Mouse (Mus musculus): ENCODE data around the gene Ifnlr1. TPM values are rescaled to one million over a fixed set of nuclear protein-coding genes. Genes with fewer than 3 reads are reported as not detected.

Ifnlr1 gene
- polyA plus RNA-seq, 1 experiment = 3.8 TPM

DNA sequence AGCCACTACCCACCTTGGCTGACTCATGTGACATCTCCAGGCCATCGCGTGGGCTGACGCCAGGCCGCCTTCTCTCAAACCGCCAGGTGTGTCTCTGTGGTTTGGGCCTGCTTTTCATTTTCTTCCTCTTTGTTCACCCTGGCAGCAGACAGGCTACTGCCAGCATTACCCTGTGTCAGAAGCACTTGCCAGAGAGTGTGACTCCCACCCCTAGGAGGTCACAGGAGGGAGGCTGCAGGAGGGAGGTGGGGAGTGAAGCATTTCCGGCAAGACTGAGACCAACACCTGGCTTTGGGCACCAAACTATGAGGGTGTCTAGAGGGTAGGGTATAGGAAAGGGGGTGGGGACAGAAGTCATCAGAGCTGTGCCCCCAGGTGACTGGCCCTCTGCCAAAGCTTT, 21.4 kb upstream of the Ifnlr1 start:
- Histone ChIP-seq H3K4me3 (ENCODE audit: low read depth, low read length) (no peak overlapping the region), H3K9ac (ENCODE audit: low read depth, poor library complexity, severe bottlenecking) (no peak overlapping the region), H3K4me1 (ENCODE audit: control insufficient read depth, insufficient read depth, low read length) (peaks cover 8% of the 10 kb centered on the region), H3K27me3 (ENCODE audit: control insufficient read depth, insufficient read depth, low read length, poor library complexity, severe bottlenecking) (no peaks in the 10 kb centered on the region), H3K9me3 (replicated peaks; ENCODE audit: control insufficient read depth, insufficient read depth, low read length, poor library complexity, severe bottlenecking) (no peaks in the 10 kb centered on the region), H3K27ac (ENCODE audit: insufficient read depth, low read length) (no peak overlapping the region), H3K36me3 (ENCODE audit: control insufficient read depth, insufficient read depth, low read length, poor library complexity, severe bottlenecking) (no peaks in the 10 kb centered on the region)
- TF ChIP-seq CTCF (IDR thresholded peaks at IDR 0.05; ENCODE audit: low read depth, low read length) (no peak), POLR2A (IDR thresholded peaks at IDR 0.05; ENCODE audit: insufficient read depth, low read length) (no peak), EP300 (IDR thresholded peaks at IDR 0.05; ENCODE audit: insufficient read depth, low read depth, low read length) (no peak)

DNA sequence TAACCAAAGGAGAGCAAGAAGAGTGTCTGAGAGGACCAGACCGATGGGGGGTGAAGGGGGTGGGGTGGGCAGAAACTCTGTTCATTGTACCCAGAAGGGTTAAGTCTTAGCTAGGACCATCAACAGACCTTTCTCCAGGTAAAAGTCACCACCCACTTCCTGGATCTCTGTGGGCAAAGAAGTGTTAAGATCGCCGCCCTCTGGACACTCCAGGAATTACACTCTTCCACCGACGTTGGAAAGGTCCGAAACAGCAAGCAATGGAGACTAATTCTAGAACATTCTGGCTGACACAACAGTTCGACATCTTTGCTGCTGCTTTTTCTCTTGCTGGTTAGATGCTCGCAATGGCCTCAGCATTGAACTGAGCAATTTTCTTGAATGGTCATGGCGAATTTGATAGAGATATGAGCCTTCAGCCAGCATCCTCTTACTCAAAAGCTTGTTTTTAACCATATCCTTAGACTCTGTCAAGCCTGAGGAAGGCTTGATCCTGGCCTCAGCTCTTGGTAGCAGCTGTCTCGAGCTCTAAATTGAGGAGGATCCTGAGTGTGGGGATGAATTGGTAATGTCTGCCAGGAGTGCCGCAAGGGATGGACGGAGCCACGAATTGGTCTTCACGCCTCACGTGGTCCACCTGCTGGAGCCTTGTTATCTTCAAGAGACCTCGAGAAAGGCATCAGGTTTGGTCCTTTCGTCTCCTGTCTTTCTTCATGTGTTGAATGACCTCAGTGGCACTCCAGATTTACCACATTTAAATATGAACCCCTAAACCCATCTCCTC, 19.7 kb upstream of the Ifnlr1 start:
- Histone ChIP-seq H3K4me1 (ENCODE audit: control insufficient read depth, insufficient read depth, low read length) (peaks cover 4% of the 10 kb centered on the region), H3K4me3 (ENCODE audit: low read depth, low read length) (no peak overlapping the region), H3K27ac (ENCODE audit: insufficient read depth, low read length) (no peak overlapping the region), H3K9me3 (replicated peaks; ENCODE audit: control insufficient read depth, insufficient read depth, low read length, poor library complexity, severe bottlenecking) (no peaks in the 10 kb centered on the region), H3K9ac (ENCODE audit: low read depth, poor library complexity, severe bottlenecking) (no peak overlapping the region), H3K36me3 (ENCODE audit: control insufficient read depth, insufficient read depth, low read length, poor library complexity, severe bottlenecking) (no peaks in the 10 kb centered on the region), H3K27me3 (ENCODE audit: control insufficient read depth, insufficient read depth, low read length, poor library complexity, severe bottlenecking) (no peaks in the 10 kb centered on the region)
- TF ChIP-seq EP300 (IDR thresholded peaks at IDR 0.05; ENCODE audit: insufficient read depth, low read depth, low read length) (no peak), CTCF (IDR thresholded peaks at IDR 0.05; ENCODE audit: low read depth, low read length) (peak; percentile 50)

DNA sequence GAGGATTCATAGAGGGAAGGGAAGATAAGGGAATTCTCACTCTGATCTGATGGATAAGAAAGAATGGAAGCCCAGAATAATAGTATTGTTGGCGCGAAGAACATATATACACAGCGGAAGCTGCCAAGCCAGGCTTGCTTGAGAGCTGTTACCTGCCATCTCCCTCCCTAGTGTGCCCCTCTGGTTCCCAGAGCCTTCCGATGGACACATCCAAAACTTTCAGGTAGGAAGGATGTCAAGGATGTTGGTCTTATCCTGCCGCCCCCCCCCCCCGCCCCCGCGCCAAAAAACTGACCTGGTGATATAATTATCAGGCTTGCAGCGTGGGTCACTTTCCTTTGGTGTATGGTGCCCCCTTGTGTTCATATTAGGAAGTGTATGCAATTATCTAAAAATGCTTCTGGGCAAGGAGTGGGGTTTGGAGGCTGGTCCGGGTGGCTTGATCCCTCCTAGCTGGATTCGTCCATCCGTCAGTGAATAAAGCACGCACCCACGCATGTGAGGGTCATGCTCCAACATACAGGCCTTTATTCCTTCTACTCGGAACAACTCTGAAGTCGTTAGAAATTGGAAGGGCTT, 18.7 kb upstream of the Ifnlr1 start:
- Histone ChIP-seq H3K27ac (ENCODE audit: insufficient read depth, low read length) (no peak overlapping the region), H3K4me1 (ENCODE audit: control insufficient read depth, insufficient read depth, low read length) (no peaks in the 10 kb centered on the region), H3K27me3 (ENCODE audit: control insufficient read depth, insufficient read depth, low read length, poor library complexity, severe bottlenecking) (no peaks in the 10 kb centered on the region), H3K9ac (ENCODE audit: low read depth, poor library complexity, severe bottlenecking) (no peak overlapping the region), H3K36me3 (ENCODE audit: control insufficient read depth, insufficient read depth, low read length, poor library complexity, severe bottlenecking) (no peaks in the 10 kb centered on the region), H3K4me3 (ENCODE audit: low read depth, low read length) (no peak overlapping the region), H3K9me3 (replicated peaks; ENCODE audit: control insufficient read depth, insufficient read depth, low read length, poor library complexity, severe bottlenecking) (no peaks in the 10 kb centered on the region)
- peak; percentile 23 for TF ChIP-seq CTCF (IDR thresholded peaks at IDR 0.05; ENCODE audit: low read depth, low read length)
- TF ChIP-seq POLR2A (IDR thresholded peaks at IDR 0.05; ENCODE audit: insufficient read depth, low read length) = no peak

DNA sequence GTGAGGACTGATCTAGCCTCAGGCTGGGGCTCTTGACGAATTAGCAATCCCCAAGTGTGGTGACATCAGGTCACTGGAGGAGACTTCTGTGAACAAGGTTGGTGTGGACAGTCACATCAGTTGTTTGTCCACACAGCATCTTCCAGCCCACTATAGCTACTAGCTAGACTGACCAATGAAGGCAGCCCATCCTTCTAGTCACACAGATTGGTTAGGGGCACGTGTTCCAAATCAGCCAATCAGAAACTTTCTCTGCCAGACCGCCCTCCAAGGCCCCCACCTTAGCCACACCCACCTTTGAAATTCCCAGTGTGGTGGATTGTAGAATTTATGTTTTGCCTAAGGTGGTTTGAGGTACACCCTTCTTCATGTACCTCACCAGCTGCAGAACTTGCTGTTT, 12.6 kb upstream of the Ifnlr1 start:
- Histone ChIP-seq H3K27ac (ENCODE audit: insufficient read depth, low read length) (no peak overlapping the region), H3K27me3 (ENCODE audit: control insufficient read depth, insufficient read depth, low read length, poor library complexity, severe bottlenecking) (no peaks in the 10 kb centered on the region), H3K4me1 (ENCODE audit: control insufficient read depth, insufficient read depth, low read length) (peaks cover 2% of the 10 kb centered on the region), H3K4me3 (ENCODE audit: low read depth, low read length) (no peak overlapping the region), H3K36me3 (ENCODE audit: control insufficient read depth, insufficient read depth, low read length, poor library complexity, severe bottlenecking) (no peaks in the 10 kb centered on the region), H3K9me3 (replicated peaks; ENCODE audit: control insufficient read depth, insufficient read depth, low read length, poor library complexity, severe bottlenecking) (no peaks in the 10 kb centered on the region), H3K9ac (ENCODE audit: low read depth, poor library complexity, severe bottlenecking) (no peak overlapping the region)
- TF ChIP-seq CTCF (IDR thresholded peaks at IDR 0.05; ENCODE audit: low read depth, low read length) = no peak
- no peak for TF ChIP-seq EP300 (IDR thresholded peaks at IDR 0.05; ENCODE audit: insufficient read depth, low read depth, low read length)
- TF ChIP-seq POLR2A (IDR thresholded peaks at IDR 0.05; ENCODE audit: insufficient read depth, low read length) = no peak

DNA sequence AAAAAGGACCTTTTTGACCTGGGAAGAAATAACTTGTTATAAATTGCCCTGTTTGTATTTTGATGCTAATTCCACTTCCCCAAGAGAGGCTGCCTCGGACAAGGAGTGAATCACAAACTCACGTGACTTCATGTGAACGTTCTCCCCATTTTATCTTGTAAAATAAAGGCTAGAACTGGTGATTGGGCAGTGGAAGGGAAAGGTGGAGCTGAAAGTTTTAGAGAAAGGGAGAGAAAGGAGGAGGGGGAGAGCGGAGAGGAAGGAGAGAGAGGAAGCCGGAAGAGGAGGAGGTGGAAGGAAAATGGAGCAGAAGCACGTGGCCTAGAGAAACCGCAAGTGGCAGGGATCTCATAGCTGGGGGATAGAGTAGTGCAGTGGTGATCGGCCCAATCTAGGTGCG, 11.1 kb upstream of the Ifnlr1 start:
- no peak for TF ChIP-seq CTCF (IDR thresholded peaks at IDR 0.05; ENCODE audit: low read depth, low read length)
- TF ChIP-seq POLR2A (IDR thresholded peaks at IDR 0.05; ENCODE audit: insufficient read depth, low read length) = no peak
- no peak for TF ChIP-seq EP300 (IDR thresholded peaks at IDR 0.05; ENCODE audit: insufficient read depth, low read depth, low read length)
- no peak overlapping the region for H3K4me3 ChIP-seq (ENCODE audit: low read depth, low read length)
- no peaks in the 10 kb centered on the region for H3K27me3 ChIP-seq (ENCODE audit: control insufficient read depth, insufficient read depth, low read length, poor library complexity, severe bottlenecking)
- no peak overlapping the region for H3K27ac ChIP-seq (ENCODE audit: insufficient read depth, low read length)
- no peaks in the 10 kb centered on the region for H3K36me3 ChIP-seq (ENCODE audit: control insufficient read depth, insufficient read depth, low read length, poor library complexity, severe bottlenecking)
- no peaks in the 10 kb centered on the region for H3K9me3 ChIP-seq (replicated peaks; ENCODE audit: control insufficient read depth, insufficient read depth, low read length, poor library complexity, severe bottlenecking)
- H3K4me1 ChIP-seq (ENCODE audit: control insufficient read depth, insufficient read depth, low read length) = peaks cover 2% of the 10 kb centered on the region
- no peak overlapping the region for H3K9ac ChIP-seq (ENCODE audit: low read depth, poor library complexity, severe bottlenecking)

DNA sequence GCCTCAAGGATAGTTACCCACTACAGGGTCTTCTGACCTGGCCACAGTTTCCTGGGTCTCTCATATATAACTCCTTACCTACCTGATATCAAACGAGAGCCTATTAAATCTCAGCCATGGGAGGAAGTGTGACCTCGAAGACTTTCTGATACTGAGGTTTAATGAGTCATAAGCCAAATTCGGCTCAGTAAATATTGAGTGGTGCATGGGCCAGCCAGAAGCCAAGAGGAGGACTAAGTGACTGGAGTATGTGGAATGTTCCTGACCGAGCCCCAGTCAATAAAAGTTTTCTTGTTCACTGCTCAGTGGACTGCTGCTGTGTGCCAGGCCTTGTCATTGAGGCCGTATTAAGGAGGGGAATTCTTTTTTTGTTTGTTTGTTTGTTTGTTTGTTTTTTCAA, 9.6 kb upstream of the Ifnlr1 start:
- Histone ChIP-seq H3K27ac (ENCODE audit: insufficient read depth, low read length) (no peak overlapping the region), H3K4me3 (ENCODE audit: low read depth, low read length) (no peak overlapping the region), H3K27me3 (ENCODE audit: control insufficient read depth, insufficient read depth, low read length, poor library complexity, severe bottlenecking) (no peaks in the 10 kb centered on the region), H3K9ac (ENCODE audit: low read depth, poor library complexity, severe bottlenecking) (no peak overlapping the region), H3K4me1 (ENCODE audit: control insufficient read depth, insufficient read depth, low read length) (peaks cover 2% of the 10 kb centered on the region), H3K9me3 (replicated peaks; ENCODE audit: control insufficient read depth, insufficient read depth, low read length, poor library complexity, severe bottlenecking) (no peaks in the 10 kb centered on the region), H3K36me3 (ENCODE audit: control insufficient read depth, insufficient read depth, low read length, poor library complexity, severe bottlenecking) (no peaks in the 10 kb centered on the region)
- TF ChIP-seq EP300 (IDR thresholded peaks at IDR 0.05; ENCODE audit: insufficient read depth, low read depth, low read length) = no peak
- no peak for TF ChIP-seq CTCF (IDR thresholded peaks at IDR 0.05; ENCODE audit: low read depth, low read length)
- no peak for TF ChIP-seq POLR2A (IDR thresholded peaks at IDR 0.05; ENCODE audit: insufficient read depth, low read length)

Data from ES-Bruce4 (cell line).